Mouse (Mus musculus) intestine, embryonic 15.5 days (tissue): ENCODE data around the gene Aqp1. TPM values are rescaled to one million over a fixed set of nuclear protein-coding genes. Genes with fewer than 3 reads are reported as not detected.

Source experiments
- ATAC-seq: fragments of 200-750 bp; cut with Nextera tagmentation; 2 replicates; pipeline ENCODE4 v1.8.0; 2017; ENCODE audit warnings: moderate TSS enrichment, moderate library complexity
- H3K27ac ChIP-seq: fragments of 300-500 bp; sonication (generic); 2 replicates; pipeline ENCODE4 v1.5.1; 2015; ENCODE audit warnings: mild to moderate bottlenecking, inconsistent platforms
- H3K27me3 ChIP-seq: fragments of 300-500 bp; sonication (generic); replicated peaks from 2 replicates; pipeline ENCODE4 v1.6.1; 2015; ENCODE audit warnings: inconsistent platforms
- H3K36me3 ChIP-seq: fragments of 300-500 bp; sonication (generic); 2 replicates; pipeline ENCODE4 v1.6.1; 2015; ENCODE audit warnings: inconsistent platforms
- H3K4me1 ChIP-seq: fragments of 300-500 bp; sonication (generic); replicated peaks from 2 replicates; pipeline ENCODE4 v1.6.1; 2015; ENCODE audit warnings: inconsistent platforms
- H3K4me2 ChIP-seq: fragments of 300-500 bp; sonication (generic); replicated peaks from 2 replicates; pipeline ENCODE4 v1.6.1; 2015; ENCODE audit warnings: mild to moderate bottlenecking, inconsistent platforms
- H3K4me3 ChIP-seq: fragments of 300-500 bp; sonication (generic); replicated peaks from 2 replicates; pipeline ENCODE4 v1.5.1; 2015; ENCODE audit warnings: inconsistent platforms
- H3K9ac ChIP-seq: fragments of 300-500 bp; sonication (generic); 2 replicates; pipeline ENCODE4 v1.6.1; 2015; ENCODE audit warnings: inconsistent platforms
- H3K9me3 ChIP-seq: fragments of 300-500 bp; sonication (generic); 2 replicates; pipeline ENCODE4 v1.6.1; 2016; ENCODE audit warnings: inconsistent platforms
- WGBS: fragments of 180-500 bp; shearing (Covaris S2); methylation state at CpG from one replicate; pipeline ENCODE4 v1.1.7; 2015; 5-methylcytosine and 5-hydroxymethylcytosine counted together
- polyA plus RNA-seq: library from polyadenylated mRNA; unstranded; fragments of >200 nt; fragmentation: Nextera tagmentation; extraction: Ambion mirVana; gene quantifications from 2 replicates; pipeline ENCODE4 v1.2.1, GENCODE M21; 2015

Aqp1 gene
- polyA plus RNA-seq, 1 experiment from 2014 or later: 16.4 TPM

DNA sequence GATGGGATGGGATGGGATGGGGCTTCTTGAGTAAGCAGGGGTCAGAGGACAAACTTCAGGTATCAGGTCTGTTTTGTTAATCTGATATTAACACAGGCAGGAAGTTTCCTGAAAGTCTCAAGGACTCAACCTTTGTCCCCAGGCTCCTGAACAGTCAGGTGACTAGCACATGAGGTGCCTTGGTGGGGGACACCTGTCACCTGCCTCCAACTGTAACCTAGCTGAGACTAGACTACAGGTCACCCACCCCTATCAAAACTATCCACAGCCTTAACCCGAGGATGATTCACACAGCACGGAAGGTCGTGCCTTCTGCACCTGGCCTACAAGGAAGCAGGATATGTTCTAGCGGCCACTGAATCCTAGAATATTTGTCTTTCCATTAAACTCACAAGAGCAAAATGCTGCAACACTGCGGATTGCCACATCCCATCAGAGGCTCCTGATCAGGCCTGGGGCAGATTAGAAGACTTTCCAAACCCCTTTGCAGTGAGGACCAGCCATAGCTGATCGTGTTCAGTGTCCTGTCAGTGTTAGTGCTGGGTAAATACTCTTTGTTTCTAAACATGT, 14.2 kb downstream of the Aqp1 start:
- no peak overlapping the region for H3K27ac ChIP-seq
- no peaks in the 10 kb centered on the region for H3K27me3 ChIP-seq
- H3K9ac ChIP-seq: no peak overlapping the region
- H3K9me3 ChIP-seq: no peaks in the 10 kb centered on the region
- H3K4me2 ChIP-seq: no peak overlapping the region
- H3K4me1 ChIP-seq: 0 out of 2 replicates have a peak, but pooled peaks cover 5% of the 10 kb centered on the region
- peak; percentile 37; the same call in 1 of the 2 replicates for ATAC-seq
- WGBS: 84% methylated on average over 6 of the region's 6 CpGs
- no peak overlapping the region for H3K4me3 ChIP-seq
- no peaks in the 10 kb centered on the region for H3K36me3 ChIP-seq

DNA sequence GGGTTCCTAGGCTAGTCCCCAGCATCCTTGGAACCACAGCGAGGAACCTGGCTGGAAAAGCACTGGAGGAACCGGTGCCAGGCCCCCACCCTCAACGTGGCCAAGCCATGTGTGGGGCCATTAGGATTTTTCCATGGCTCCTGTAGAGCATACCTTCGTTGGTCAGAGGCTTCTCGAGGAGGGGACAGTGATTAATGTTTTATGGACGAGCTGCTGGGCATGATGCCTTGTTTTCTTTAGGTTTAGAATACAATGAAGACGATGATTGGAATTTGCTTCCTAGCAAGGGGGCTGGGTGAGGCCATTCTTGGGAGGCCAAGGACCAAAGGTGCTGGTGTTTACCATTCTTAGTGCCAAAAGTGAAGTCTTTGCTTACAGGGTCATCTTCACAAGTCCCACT, 15.5 kb downstream of the Aqp1 start:
- H3K36me3 ChIP-seq: no peaks in the 10 kb centered on the region
- 61% methylated on average over 7 of the region's 7 CpGs for WGBS
- no peak overlapping the region for H3K27ac ChIP-seq
- no peaks in the 10 kb centered on the region for H3K27me3 ChIP-seq
- H3K9ac ChIP-seq: no peak overlapping the region
- no peaks in the 10 kb centered on the region for H3K9me3 ChIP-seq
- no peak overlapping the region for H3K4me2 ChIP-seq
- H3K4me1 ChIP-seq: peaks cover 11% of the 10 kb centered on the region; the same call in 1 of the 2 replicates
- H3K4me3 ChIP-seq: no peak overlapping the region
- ATAC-seq: no peak

DNA sequence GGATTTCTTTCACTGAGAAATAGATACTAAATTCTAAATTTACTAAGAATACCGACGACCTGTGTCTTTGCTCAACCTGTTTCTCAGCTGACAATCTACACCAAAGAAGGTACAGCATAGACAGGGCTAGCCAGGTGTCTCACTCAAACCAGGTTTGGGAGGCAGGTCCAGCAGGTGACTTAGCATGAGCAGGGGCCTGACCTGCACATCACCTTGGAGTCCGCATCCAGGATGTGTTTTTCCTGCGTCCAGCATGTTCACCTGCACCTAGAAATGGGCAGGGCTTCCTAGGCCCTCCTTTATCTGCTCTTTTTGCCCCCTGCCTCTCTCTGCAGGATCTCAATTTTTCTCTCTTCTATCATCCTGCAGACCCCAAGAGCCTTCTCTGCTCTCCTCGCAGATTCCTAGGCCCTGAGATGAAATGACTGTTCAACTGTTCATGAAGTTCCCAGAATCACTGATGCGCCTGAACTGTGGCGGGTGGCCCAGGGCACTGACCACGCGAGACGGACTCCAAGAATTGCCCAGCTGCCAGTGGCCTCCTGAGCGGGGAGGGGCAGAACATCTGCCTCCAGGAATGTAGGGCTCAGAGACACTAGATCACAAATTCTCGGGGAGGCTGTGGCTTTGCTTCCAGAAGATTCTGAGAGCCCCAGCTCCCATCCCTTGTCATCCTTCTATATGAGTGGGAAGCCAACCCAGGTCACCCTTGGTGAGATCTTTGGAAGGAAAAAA, 17.6 kb downstream of the Aqp1 start:
- peaks cover 17% of the 10 kb centered on the region; the same call in 1 of the 2 replicates for H3K4me1 ChIP-seq
- H3K27ac ChIP-seq: no peak overlapping the region
- WGBS: 83% methylated on average over 12 of the region's 12 CpGs
- H3K27me3 ChIP-seq: no peaks in the 10 kb centered on the region
- H3K36me3 ChIP-seq: no peaks in the 10 kb centered on the region
- ATAC-seq: no peak
- H3K9ac ChIP-seq: no peak overlapping the region
- no peaks in the 10 kb centered on the region for H3K9me3 ChIP-seq
- no peak overlapping the region for H3K4me3 ChIP-seq
- H3K4me2 ChIP-seq: no peak overlapping the region

DNA sequence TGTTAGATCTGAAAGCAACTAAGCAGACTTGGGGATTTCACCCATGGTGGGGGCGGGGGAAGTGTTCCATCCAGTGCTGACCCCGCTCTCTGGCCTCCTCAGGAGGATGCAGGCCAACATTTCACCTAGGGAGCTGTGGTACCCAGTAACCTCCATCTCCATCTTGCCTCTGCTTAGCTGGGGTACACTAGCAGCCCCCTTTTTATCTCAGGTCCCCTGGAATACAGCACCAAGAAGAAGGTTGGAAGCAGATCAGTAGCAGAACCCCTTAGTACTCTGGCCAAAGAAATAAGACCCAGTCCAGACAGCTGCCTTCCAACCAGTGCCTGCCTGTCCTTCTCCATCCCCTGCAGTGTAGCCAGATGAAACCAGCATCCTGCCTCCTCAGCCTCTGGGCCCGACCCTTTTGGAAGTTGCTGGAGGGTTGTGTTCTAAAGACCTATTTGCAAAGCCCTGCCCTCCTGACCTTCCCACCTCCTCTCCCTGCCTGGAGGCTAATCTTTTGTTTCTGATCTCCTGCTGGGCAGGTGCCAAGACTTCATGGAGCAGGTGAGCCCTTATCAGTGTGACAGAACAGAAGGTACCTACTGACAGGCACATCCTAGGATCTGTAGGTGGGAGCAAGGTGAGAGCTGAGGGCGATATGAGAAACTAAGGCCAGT, 18.4 kb downstream of the Aqp1 start:
- Histone ChIP-seq H3K4me3 (no peak overlapping the region), H3K9ac (no peak overlapping the region), H3K27me3 (no peaks in the 10 kb centered on the region), H3K4me1 (peaks cover 17% of the 10 kb centered on the region; the same call in 1 of the 2 replicates), H3K9me3 (no peaks in the 10 kb centered on the region), H3K4me2 (no peak overlapping the region), H3K36me3 (no peaks in the 10 kb centered on the region), H3K27ac (no peak overlapping the region)
- WGBS: 69% methylated on average over 4 of the region's 4 CpGs
- ATAC-seq: 0 out of 2 replicates have a peak, but pooled peaks have one; percentile 23

DNA sequence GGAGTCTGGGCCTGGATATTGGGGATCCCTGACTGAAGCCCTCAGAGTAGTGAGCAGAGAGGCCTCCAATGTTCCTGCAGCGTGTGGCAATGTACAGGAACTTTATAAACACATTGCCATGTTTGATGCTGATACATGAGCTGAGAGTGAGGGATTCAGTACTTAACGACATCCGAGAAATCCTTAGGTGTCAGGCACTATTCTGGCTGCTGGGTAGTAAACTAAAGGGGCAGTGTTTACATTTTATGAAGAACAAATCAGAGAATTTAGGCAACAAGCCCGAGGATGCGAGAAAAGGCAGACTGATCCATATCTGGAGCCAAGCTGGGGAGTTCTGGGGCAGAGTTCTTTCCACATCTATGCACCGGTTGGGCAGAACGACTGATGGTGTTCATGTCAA, 19.3 kb downstream of the Aqp1 start:
- ATAC-seq: no peak
- no peak overlapping the region for H3K27ac ChIP-seq
- H3K4me3 ChIP-seq: no peak overlapping the region
- 55% methylated on average over 7 of the region's 7 CpGs for WGBS
- no peaks in the 10 kb centered on the region for H3K9me3 ChIP-seq
- H3K4me1 ChIP-seq: peaks cover 17% of the 10 kb centered on the region; the same call in 1 of the 2 replicates
- H3K36me3 ChIP-seq: no peaks in the 10 kb centered on the region
- no peaks in the 10 kb centered on the region for H3K27me3 ChIP-seq
- H3K9ac ChIP-seq: no peak overlapping the region
- H3K4me2 ChIP-seq: no peak overlapping the region

DNA sequence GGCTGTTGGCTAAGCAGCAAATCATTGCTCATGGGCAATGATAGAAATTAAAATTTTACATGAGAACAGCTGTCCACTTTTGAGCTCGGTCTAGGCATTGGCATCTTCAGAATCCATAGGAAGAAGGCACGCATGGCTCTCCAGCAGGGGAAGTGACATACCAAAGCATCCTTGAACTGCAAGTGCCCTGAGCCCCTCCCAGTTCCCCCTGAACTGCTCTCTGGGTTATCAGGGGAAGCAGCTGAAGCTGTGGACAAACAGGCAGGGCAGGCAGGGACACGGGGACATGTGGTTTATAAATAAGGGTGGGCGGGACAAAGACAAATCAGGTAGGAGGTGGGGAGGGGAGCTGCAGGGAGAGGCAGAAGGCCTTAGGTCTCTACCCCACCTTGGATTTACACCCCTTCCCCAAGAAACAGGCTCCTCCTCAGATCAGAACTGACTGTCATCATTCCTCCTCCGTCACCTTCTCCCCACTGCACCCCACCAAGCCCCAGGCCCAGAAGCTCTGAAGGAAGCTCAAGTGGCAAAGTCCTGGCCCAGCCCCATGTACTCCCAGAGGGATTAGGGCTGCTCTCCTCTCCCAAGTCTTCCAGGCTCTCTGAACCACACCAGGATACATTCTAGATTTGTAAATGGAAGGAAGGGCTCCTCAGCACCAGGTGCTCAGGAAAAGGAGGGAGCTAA, 19.9 kb downstream of the Aqp1 start:
- no peaks in the 10 kb centered on the region for H3K27me3 ChIP-seq
- no peak overlapping the region for H3K27ac ChIP-seq
- no peak overlapping the region for H3K4me3 ChIP-seq
- peaks cover 17% of the 10 kb centered on the region; the same call in 1 of the 2 replicates for H3K4me1 ChIP-seq
- no peaks in the 10 kb centered on the region for H3K36me3 ChIP-seq
- peak; percentile 35 for ATAC-seq
- WGBS: 26% methylated on average over 5 of the region's 5 CpGs
- no peak overlapping the region for H3K9ac ChIP-seq
- no peaks in the 10 kb centered on the region for H3K9me3 ChIP-seq
- no peak overlapping the region for H3K4me2 ChIP-seq

DNA sequence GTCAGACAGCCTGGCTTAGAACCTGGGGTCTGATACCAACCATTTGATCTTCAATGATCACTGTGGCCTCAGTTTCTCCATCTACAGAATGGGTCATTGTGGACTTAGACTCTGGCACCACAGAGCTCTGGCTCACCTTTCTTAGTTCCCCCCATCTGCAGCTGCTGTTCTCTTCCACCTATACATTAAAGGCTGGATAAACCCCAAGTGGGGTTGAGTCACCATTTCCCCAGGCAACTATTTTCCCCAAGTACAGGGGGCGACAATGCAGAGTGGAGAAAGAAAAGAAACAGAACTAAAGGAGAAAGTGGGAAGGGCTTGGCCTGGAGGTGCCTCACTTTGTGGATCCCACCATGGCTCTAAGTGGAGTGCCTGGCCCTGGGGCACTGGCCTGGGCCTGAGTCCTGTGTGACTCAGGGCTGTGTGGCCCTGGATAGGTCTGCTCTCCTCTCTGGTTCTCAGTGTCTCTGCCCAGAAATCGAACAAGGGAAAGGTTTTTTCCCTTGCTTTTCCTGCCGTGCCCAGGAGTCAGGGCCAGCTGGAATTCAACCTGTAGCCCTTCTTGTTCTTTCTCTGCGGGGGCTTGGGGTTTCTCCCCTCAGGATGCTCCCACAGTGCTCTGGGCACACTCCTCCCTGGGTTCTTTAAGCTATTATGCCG, 20.9 kb downstream of the Aqp1 start:
- H3K27ac ChIP-seq: peak overlapping the region; percentile 80
- H3K4me1 ChIP-seq: peaks cover 17% of the 10 kb centered on the region; the same call in 1 of the 2 replicates
- no peak overlapping the region for H3K4me3 ChIP-seq
- H3K27me3 ChIP-seq: no peaks in the 10 kb centered on the region
- H3K36me3 ChIP-seq: no peaks in the 10 kb centered on the region
- ATAC-seq: peak; percentile 23
- H3K9ac ChIP-seq: no peak overlapping the region
- H3K9me3 ChIP-seq: no peaks in the 10 kb centered on the region
- no peak overlapping the region for H3K4me2 ChIP-seq
- 72% methylated on average over 5 of the region's 5 CpGs for WGBS

DNA sequence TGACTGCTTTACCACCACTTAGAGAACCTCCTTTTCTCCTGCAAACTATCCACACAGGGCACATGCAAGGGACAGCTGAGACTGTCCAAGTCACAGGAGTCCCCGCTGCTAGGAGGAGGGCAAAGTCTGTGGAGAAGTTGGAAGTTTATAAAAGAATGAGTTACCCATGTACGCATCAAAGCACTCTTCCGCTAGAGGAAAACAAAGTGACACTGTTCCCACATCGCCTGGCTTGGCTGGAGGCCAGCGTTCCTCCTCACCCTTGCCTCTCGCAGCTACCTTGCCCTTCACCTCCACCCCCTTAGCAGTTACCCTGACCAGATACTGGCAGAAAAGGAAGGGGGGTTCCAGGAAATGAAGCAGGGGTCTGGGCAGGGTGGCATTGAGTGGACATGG, 21.4 kb downstream of the Aqp1 start:
- H3K36me3 ChIP-seq: no peaks in the 10 kb centered on the region
- H3K9ac ChIP-seq: no peak overlapping the region
- peak; percentile 88 for ATAC-seq
- no peak overlapping the region for H3K4me2 ChIP-seq
- H3K9me3 ChIP-seq: no peaks in the 10 kb centered on the region
- peaks cover 17% of the 10 kb centered on the region; the same call in 1 of the 2 replicates for H3K4me1 ChIP-seq
- H3K27me3 ChIP-seq: no peaks in the 10 kb centered on the region
- 27% methylated on average over 6 of the region's 6 CpGs for WGBS
- H3K27ac ChIP-seq: peak overlapping the region; percentile 80
- no peak overlapping the region for H3K4me3 ChIP-seq

DNA sequence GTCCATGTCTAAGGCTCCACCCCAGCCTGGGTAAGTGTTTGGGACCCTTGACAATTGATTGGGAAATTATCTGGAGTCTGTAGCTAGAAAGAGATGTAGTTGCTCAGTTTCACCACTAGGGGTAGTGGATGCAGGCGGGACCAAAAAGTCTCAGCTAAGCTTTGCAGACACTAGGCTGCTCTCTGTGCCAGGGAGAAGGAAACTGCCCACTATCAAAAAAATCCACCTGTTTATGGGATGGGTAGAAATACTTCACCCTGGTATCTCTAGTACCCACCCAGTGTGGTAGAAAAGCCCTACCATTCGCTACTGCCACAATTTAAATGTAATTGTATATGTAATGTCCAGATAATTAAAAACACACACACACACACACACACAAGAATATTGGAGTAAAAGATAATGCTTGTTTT, 22.5 kb downstream of the Aqp1 start:
- WGBS: 30% methylated on average over 2 of the region's 2 CpGs
- no peak overlapping the region for H3K4me3 ChIP-seq

DNA sequence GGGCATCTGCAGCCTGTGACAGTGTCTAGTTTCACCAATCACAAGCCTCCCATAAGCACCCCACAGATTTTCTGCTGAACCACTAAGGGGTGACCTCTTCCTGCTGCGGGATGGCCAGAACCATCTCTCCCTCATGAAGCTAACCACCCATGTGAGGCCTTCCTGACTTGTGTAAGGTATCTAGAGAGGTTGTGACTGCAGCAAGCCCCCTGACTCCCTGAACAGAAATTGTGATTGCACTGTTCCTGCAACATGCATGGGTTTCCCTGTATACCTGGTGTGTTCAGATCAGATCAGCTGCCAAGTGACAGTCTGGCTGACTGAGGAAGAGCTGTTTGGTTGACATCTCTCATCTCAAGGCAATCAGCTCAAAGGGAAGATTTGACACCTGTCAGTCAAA, 26.4 kb downstream of the Aqp1 start:
- Histone ChIP-seq H3K27me3 (no peaks in the 10 kb centered on the region), H3K36me3 (no peaks in the 10 kb centered on the region), H3K27ac (no peak overlapping the region), H3K9me3 (no peaks in the 10 kb centered on the region), H3K4me1 (no peaks in the 10 kb centered on the region; the same call in 1 of the 2 replicates), H3K4me3 (no peak overlapping the region), H3K9ac (no peak overlapping the region), H3K4me2 (no peak overlapping the region)
- WGBS: 89% methylated on average over 1 of the region's 1 CpGs
- no peak for ATAC-seq

More for the DNA sequence above, 22.5 kb downstream of the Aqp1 start:
- Histone ChIP-seq H3K27me3 (no peaks in the 10 kb centered on the region), H3K9ac (no peak overlapping the region), H3K4me1 (peaks cover 17% of the 10 kb centered on the region; the same call in 1 of the 2 replicates), H3K9me3 (no peaks in the 10 kb centered on the region), H3K36me3 (no peaks in the 10 kb centered on the region), H3K27ac (no peak overlapping the region), H3K4me2 (no peak overlapping the region)
- no peak for ATAC-seq

DNA sequence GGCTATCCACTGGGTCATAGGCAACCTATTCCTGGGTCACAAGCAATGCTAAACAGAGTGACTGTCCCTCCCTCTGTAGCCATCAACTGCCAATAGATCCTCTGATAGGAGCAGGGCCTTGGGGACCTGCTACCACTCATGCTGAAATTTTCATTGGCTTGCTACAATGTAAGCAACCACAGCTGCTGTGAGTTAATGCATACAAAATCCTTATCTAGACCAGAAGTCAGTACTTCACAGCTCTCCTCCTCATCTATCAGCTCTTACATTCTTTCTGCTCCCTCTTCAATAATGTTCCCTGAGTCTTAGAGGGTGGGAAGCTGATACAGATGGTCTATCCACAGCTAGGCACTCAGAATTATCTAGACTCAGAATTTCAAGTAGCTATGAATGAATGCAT, 30.9 kb downstream of the Aqp1 start:
- no peaks in the 10 kb centered on the region for H3K27me3 ChIP-seq
- no peaks in the 10 kb centered on the region for H3K4me1 ChIP-seq
- no peak overlapping the region for H3K27ac ChIP-seq
- no peaks in the 10 kb centered on the region for H3K36me3 ChIP-seq
- no peak overlapping the region for H3K4me2 ChIP-seq
- no peaks in the 10 kb centered on the region for H3K9me3 ChIP-seq
- no peak for ATAC-seq
- H3K4me3 ChIP-seq: no peak overlapping the region
- no peak overlapping the region for H3K9ac ChIP-seq

DNA sequence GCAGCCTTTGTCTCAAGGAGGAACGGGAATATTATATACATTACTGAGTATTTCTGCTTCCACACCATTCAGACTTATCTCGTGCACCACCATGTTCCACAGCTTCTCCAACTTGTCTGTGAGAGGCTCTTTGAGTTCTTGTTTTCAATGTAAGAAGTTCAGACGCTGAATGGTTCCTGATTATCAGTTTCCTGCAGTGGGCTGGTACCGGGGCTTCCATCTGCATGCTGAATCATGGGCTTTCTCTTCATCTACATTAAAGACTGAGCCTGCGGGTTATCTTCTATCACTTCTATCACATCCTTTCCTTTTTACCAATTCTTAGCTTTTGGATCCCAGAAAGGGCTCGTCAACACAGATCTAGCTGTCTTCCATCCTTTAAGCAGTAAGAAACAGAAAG, 34.6 kb downstream of the Aqp1 start:
- H3K4me2 ChIP-seq: no peak overlapping the region
- H3K9me3 ChIP-seq: no peaks in the 10 kb centered on the region
- no peaks in the 10 kb centered on the region for H3K36me3 ChIP-seq
- H3K27ac ChIP-seq: no peak overlapping the region
- no peaks in the 10 kb centered on the region for H3K27me3 ChIP-seq
- ATAC-seq: no peak
- no peaks in the 10 kb centered on the region for H3K4me1 ChIP-seq
- no peak overlapping the region for H3K9ac ChIP-seq
- no peak overlapping the region for H3K4me3 ChIP-seq
- WGBS: 85% methylated on average over 6 of the region's 6 CpGs
